Comparison of ENCODE assay signal across 23 mouse cellular contexts in the genomic region with DNA sequence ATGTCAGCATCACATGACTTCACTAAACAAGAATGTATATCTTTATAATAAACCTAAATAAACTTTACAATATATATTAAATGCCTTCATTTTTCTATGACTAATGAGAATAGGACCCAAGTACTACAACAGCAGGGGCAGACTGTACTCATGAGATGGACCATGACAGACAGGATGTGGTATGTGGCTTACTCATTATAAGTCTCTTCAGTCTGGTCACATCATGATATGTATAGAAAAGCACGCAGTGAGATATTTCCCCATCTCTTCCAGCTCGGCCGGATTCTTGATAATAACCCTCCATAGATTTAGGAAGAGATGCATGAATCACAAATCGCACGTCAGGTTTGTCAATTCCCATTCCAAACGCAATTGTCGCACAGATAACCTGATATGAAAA.
A peak's percentile ranks its signal among the peaks of the same experiment; 100 is the strongest.
DNase-seq lines count a peak whose midpoint lies in the region; ATAC-seq and TF ChIP-seq lines count a peak whose summit lies in the region.
"Had no signal": no experiment of that assay in that cellular context is flagged by ENCODE, and none has a peak within 500 bp of the region (broad histone marks: within the 10 kb centered on the region; RNA-seq: fewer than 3 reads in every experiment).

No protein-coding gene starts in this region.

- peak; percentile 90 for DNase-seq in 416B (ENCODE audit: low read depth)
- peak; percentile 13 to 30 for DNase-seq in natural killer cell, adult 2 months (ENCODE audit: low spot score in 2 of 2)
- no peak for DNase-seq in lung, postnatal 36 days
- DNase-seq in hindbrain, embryonic 14.5 days (ENCODE audit: low spot score) = no peak
- DNase-seq: adrenal gland, postnatal 10 days; cerebellum, adult 11-12 months; cerebellum, adult 9-11 months; gastrocnemius, postnatal 14 days; heart, postnatal 36 days; kidney, adult 11 months; kidney, postnatal 14 days; layer of hippocampus, adult 9-11 months; liver had no signal

- H3K4me2 ChIP-seq in hindbrain, embryonic 14.5 days (replicated peaks) = no peak overlapping the region
- H3K4me2 ChIP-seq: forebrain, embryonic 13.5 days; hindbrain, embryonic 12.5 days; lung, embryonic 15.5 days; midbrain, embryonic 15.5 days had no signal

- H3K9ac ChIP-seq in hindbrain, embryonic 14.5 days = no peak overlapping the region
- H3K9ac ChIP-seq: forebrain, embryonic 13.5 days; hindbrain, embryonic 12.5 days; liver, embryonic 14.5 days; lung, embryonic 15.5 days; midbrain, embryonic 15.5 days had no signal

- no peak overlapping the region for H3K4me3 ChIP-seq in embryonic fibroblast, embryonic 13.5 days (ENCODE audit: insufficient read depth, low read length)
- H3K4me3 ChIP-seq in hindbrain, embryonic 14.5 days (replicated peaks; ENCODE audit: low read length) = no peak overlapping the region
- H3K4me3 ChIP-seq: forebrain, embryonic 13.5 days; hindbrain, embryonic 12.5 days; lung, embryonic 15.5 days; midbrain, embryonic 10.5 days; midbrain, embryonic 15.5 days had no signal

- TF ChIP-seq POLR2A in embryonic fibroblast, embryonic 13.5 days (IDR thresholded peaks at IDR 0.05; ENCODE audit: low read depth, low read length) = no peak

- peaks cover 4% of the 10 kb centered on the region; the same call in 1 of the 2 replicates for H3K36me3 ChIP-seq in hindbrain, embryonic 14.5 days (replicated peaks; ENCODE audit: control insufficient read depth, insufficient read depth)
- H3K36me3 ChIP-seq: midbrain, embryonic 15.5 days had no signal

- H3K27me3 ChIP-seq in hindbrain, embryonic 14.5 days (ENCODE audit: control insufficient read depth, insufficient read depth, low read length) = no peaks in the 10 kb centered on the region
- H3K27me3 ChIP-seq: forebrain, embryonic 13.5 days; hindbrain, embryonic 12.5 days; lung, embryonic 15.5 days; midbrain, embryonic 15.5 days had no signal

- WGBS in hindbrain, embryonic 14.5 days = 95% methylated on average over 7 of the region's 7 CpGs

- H3K27ac ChIP-seq in embryonic fibroblast, embryonic 13.5 days (ENCODE audit: insufficient read depth, low read length) = peak overlapping the region; percentile 75
- no peak overlapping the region for H3K27ac ChIP-seq in hindbrain, embryonic 14.5 days
- H3K27ac ChIP-seq: forebrain, embryonic 13.5 days; hindbrain, embryonic 12.5 days; liver, embryonic 14.5 days; lung, embryonic 15.5 days; midbrain, embryonic 10.5 days; midbrain, embryonic 15.5 days had no signal

- TF ChIP-seq CTCF in embryonic fibroblast, embryonic 13.5 days (IDR thresholded peaks at IDR 0.05; ENCODE audit: borderline replicate concordance, insufficient read depth, low read length) = no peak

- H3K9me3 ChIP-seq in hindbrain, embryonic 14.5 days (ENCODE audit: control insufficient read depth, low read length) = no peaks in the 10 kb centered on the region
- H3K9me3 ChIP-seq: forebrain, embryonic 13.5 days; hindbrain, embryonic 12.5 days; lung, embryonic 15.5 days; midbrain, embryonic 10.5 days; midbrain, embryonic 15.5 days had no signal

- H3K4me1 ChIP-seq in embryonic fibroblast, embryonic 13.5 days (ENCODE audit: control insufficient read depth, insufficient read depth, low read length) = peaks cover 2% of the 10 kb centered on the region
- no peaks in the 10 kb centered on the region for H3K4me1 ChIP-seq in hindbrain, embryonic 14.5 days (replicated peaks; ENCODE audit: control insufficient read depth, insufficient read depth, low read length)
- H3K4me1 ChIP-seq: forebrain, embryonic 13.5 days; hindbrain, embryonic 12.5 days; lung, embryonic 15.5 days; midbrain, embryonic 10.5 days; midbrain, embryonic 15.5 days had no signal

- peak; percentile 87 for ATAC-seq in CD4-positive, CD25-positive, alpha-beta regulatory T cell, adult 4 months
- ATAC-seq in megakaryocyte-erythroid progenitor cell, adult 5-6 weeks (replicated peaks; ENCODE audit: low FRiP score, low TSS enrichment, poor library complexity, severe bottlenecking) = no peak
- no peak for ATAC-seq in erythroid progenitor cell, adult 5-6 weeks (replicated peaks; ENCODE audit: low FRiP score, poor library complexity, severe bottlenecking)
- no peak for ATAC-seq in hindbrain, embryonic 14.5 days (ENCODE audit: low FRiP score)
- ATAC-seq: forebrain, embryonic 13.5 days; midbrain, embryonic 15.5 days had no signal

Comparison
In these comparisons a context has a peak if more than half of its experiments do, and no peak if none do; other contexts are left out.
1. DNase-seq: peak in 416B (single experiment) and natural killer cell, adult 2 months (2 of 2); none in lung, postnatal 36 days (single experiment) and hindbrain, embryonic 14.5 days (single experiment).